Mouse (Mus musculus) heart, embryonic 14.5 days (tissue): Measurements from ENCODE around the gene Dnmbp. TPM values are rescaled to one million over a fixed set of nuclear protein-coding genes. Genes with fewer than 3 reads are reported as not detected.

ENCODE experiments used
- ATAC-seq: fragments of 200-750 bp; cut with Nextera tagmentation; 2 replicates; pipeline ENCODE4 v1.8.0; 2017; ENCODE audit warnings: low read depth, moderate TSS enrichment; ENCODE audit not compliant: insufficient number of reproducible peaks, insufficient read depth, low FRiP score
- H3K27ac ChIP-seq, 2 experiments: fragments of 200-500 bp in 1 of 2; fragments of 300-500 bp in 1 of 2; sonication (generic) in 1 of 2; replicated peaks in 1 of 2; 2 replicates each; pipeline ENCODE4 v1.5.1; 2012 to 2014; ENCODE audit warnings: low read depth in 2 of 2, low read length in 2 of 2, control low read depth in 1 of 2, mild to moderate bottlenecking in 1 of 2, mixed read lengths in 1 of 2; ENCODE audit not compliant: control insufficient read depth in 1 of 2, insufficient read depth in 1 of 2
- H3K27me3 ChIP-seq: fragments of 300-500 bp; sonication (generic); 2 replicates; pipeline ENCODE4 v1.6.1; 2014; ENCODE audit warnings: mild to moderate bottlenecking, low read length, control low read depth; ENCODE audit not compliant: control insufficient read depth, insufficient read depth
- H3K36me3 ChIP-seq: fragments of 300-500 bp; sonication (generic); 2 replicates; pipeline ENCODE4 v1.6.1; 2014; ENCODE audit warnings: mild to moderate bottlenecking, control low read depth, low read length, mixed read lengths; ENCODE audit not compliant: control insufficient read depth, insufficient read depth
- H3K4me1 ChIP-seq, 2 experiments: fragments of 200-500 bp in 1 of 2; fragments of 300-500 bp in 1 of 2; sonication (generic) in 1 of 2; 2 replicates each; pipeline ENCODE4 v1.6.1; 2012 to 2014; ENCODE audit warnings: low read length in 2 of 2, control low read depth in 1 of 2, mixed read lengths in 1 of 2; ENCODE audit not compliant: control insufficient read depth in 2 of 2, insufficient read depth in 2 of 2
- H3K4me2 ChIP-seq: fragments of 300-500 bp; sonication (generic); 2 replicates; pipeline ENCODE4 v1.6.1; 2014; ENCODE audit warnings: mild to moderate bottlenecking, low read length
- H3K4me3 ChIP-seq, 2 experiments: fragments of 200-500 bp in 1 of 2; fragments of 300-500 bp in 1 of 2; sonication (generic) in 1 of 2; 2 replicates each; pipeline ENCODE4 v1.5.1; 2012 to 2014; ENCODE audit warnings: low read length in 2 of 2, mild to moderate bottlenecking in 2 of 2, control low read depth in 1 of 2, low read depth in 1 of 2, moderate library complexity in 1 of 2; ENCODE audit not compliant: control insufficient read depth in 1 of 2, insufficient read depth in 1 of 2
- H3K9ac ChIP-seq: fragments of 300-500 bp; sonication (generic); 2 replicates; pipeline ENCODE4 v1.6.1; 2014; ENCODE audit warnings: mild to moderate bottlenecking, low read length
- H3K9me3 ChIP-seq: fragments of 300-500 bp; sonication (generic); 2 replicates; pipeline ENCODE4 v1.6.1; 2016; ENCODE audit warnings: low read length, control low read depth; ENCODE audit not compliant: control insufficient read depth
- WGBS: fragments of 180-500 bp; shearing (Covaris S2); extraction: QIAGEN DNeasy Blood & Tissue Kit; methylation state at CpG from one replicate; pipeline ENCODE4 v1.1.7; 2014; 5-methylcytosine and 5-hydroxymethylcytosine counted together
- polyA plus RNA-seq: library from polyadenylated mRNA; unstranded; fragments of >200 nt; fragmentation: Nextera tagmentation; extraction: Ambion mirVana; gene quantifications from 2 replicates; pipeline ENCODE4 v1.2.1, GENCODE M21; 2014

Gene Dnmbp
- polyA plus RNA-seq, 1 experiment from 2014 or later, result 9.8 TPM

- Histone ChIP-seq H3K27me3 (no peaks in the 10 kb centered on the region), H3K4me2 (0 out of 2 replicates have a peak overlapping the region, but pooled peaks have one; percentile 1), H3K9me3 (no peaks in the 10 kb centered on the region; the same call in 1 of the 2 replicates), H3K27ac (no peak overlapping the region), H3K9ac (no peak overlapping the region), H3K36me3 (0 out of 2 replicates have a peak, but pooled peaks cover 3% of the 10 kb centered on the region), H3K4me1 (peaks cover 3 to 10% of the 10 kb centered on the region in 2 experiments), H3K4me3 (no peak overlapping the region)
- WGBS, result 54% methylated on average over 13 of the region's 13 CpGs
- no peak for ATAC-seq
Observed at GRCm38 (mm10) chr19:43884668-43885498, 55.1 kb downstream of the Dnmbp start.

GRCm38 (mm10) chr19:43882895-43883573 is 57.0 kb downstream of the Dnmbp start:
- H3K36me3 ChIP-seq, result no peaks in the 10 kb centered on the region
- 31% methylated on average over 18 of the region's 18 CpGs for WGBS
- no peaks in the 10 kb centered on the region for H3K27me3 ChIP-seq
- peak overlapping the region; percentile 12 to 20; a peak in 3 of 4 replicates for H3K27ac ChIP-seq
- H3K4me3 ChIP-seq, result peak overlapping the region in 1 of 2 experiments; percentile 15; a peak in 1 of 4 replicates
- H3K4me1 ChIP-seq, result peaks cover 8 to 21% of the 10 kb centered on the region in 2 experiments
- H3K9ac ChIP-seq, result peak overlapping the region; percentile 57; the same call in 1 of the 2 replicates
- H3K9me3 ChIP-seq, result no peaks in the 10 kb centered on the region; the same call in 1 of the 2 replicates
- peak overlapping the region; percentile 48 for H3K4me2 ChIP-seq
- no peak for ATAC-seq

GRCm38 (mm10) chr19:43881615-43882014 is 58.4 kb downstream of the Dnmbp start:
- 85% methylated on average over 7 of the region's 7 CpGs for WGBS
- H3K27ac ChIP-seq, result no peak overlapping the region
- no peak overlapping the region for H3K9ac ChIP-seq
- no peaks in the 10 kb centered on the region; the same call in 1 of the 2 replicates for H3K9me3 ChIP-seq
- H3K4me3 ChIP-seq, result no peak overlapping the region
- H3K4me2 ChIP-seq, result no peak overlapping the region
- H3K4me1 ChIP-seq, result peaks cover 8 to 23% of the 10 kb centered on the region in 2 experiments
- no peak for ATAC-seq
- no peaks in the 10 kb centered on the region for H3K36me3 ChIP-seq
- no peaks in the 10 kb centered on the region for H3K27me3 ChIP-seq

- H3K27ac ChIP-seq, result no peak overlapping the region
- no peaks in the 10 kb centered on the region for H3K27me3 ChIP-seq
- no peak overlapping the region for H3K4me2 ChIP-seq
- 35% methylated on average over 3 of the region's 3 CpGs for WGBS
- ATAC-seq, result no peak
- peaks cover 8 to 23% of the 10 kb centered on the region in 2 experiments for H3K4me1 ChIP-seq
- no peaks in the 10 kb centered on the region for H3K36me3 ChIP-seq
- H3K9me3 ChIP-seq, result no peaks in the 10 kb centered on the region; the same call in 1 of the 2 replicates
- H3K4me3 ChIP-seq, result no peak overlapping the region
- H3K9ac ChIP-seq, result no peak overlapping the region
Observed at GRCm38 (mm10) chr19:43880420-43880819, 59.6 kb downstream of the Dnmbp start.

- peaks cover 7% of the 10 kb centered on the region for H3K36me3 ChIP-seq
- ATAC-seq, result peak; percentile 84
- H3K9ac ChIP-seq, result peak overlapping the region; percentile 78
- H3K9me3 ChIP-seq, result no peaks in the 10 kb centered on the region; the same call in 1 of the 2 replicates
- 3% methylated on average over 41 of the region's 41 CpGs for WGBS
- H3K4me1 ChIP-seq, result peaks cover 6 to 23% of the 10 kb centered on the region in 2 experiments
- H3K27ac ChIP-seq, result peak overlapping the region; percentile 79 to 82
- no peaks in the 10 kb centered on the region for H3K27me3 ChIP-seq
- H3K4me2 ChIP-seq, result peak overlapping the region; percentile 70
- H3K4me3 ChIP-seq, result peak overlapping the region; percentile 65 to 70
Observed at GRCm38 (mm10) chr19:43879401-43880212, 60.4 kb downstream of the Dnmbp start.

- no peaks in the 10 kb centered on the region for H3K27me3 ChIP-seq
- H3K27ac ChIP-seq, result no peak overlapping the region; a peak in 1 of 4 replicates
- WGBS, result 19% methylated on average over 17 of the region's 17 CpGs
- ATAC-seq, result no peak
- peaks cover 19% of the 10 kb centered on the region for H3K36me3 ChIP-seq
- H3K4me3 ChIP-seq, result peak overlapping the region; percentile 65 to 70
- H3K4me1 ChIP-seq, result peaks cover 6 to 22% of the 10 kb centered on the region in 2 experiments
- peak overlapping the region; percentile 78 for H3K9ac ChIP-seq
- H3K4me2 ChIP-seq, result peak overlapping the region; percentile 70
- no peaks in the 10 kb centered on the region; the same call in 1 of the 2 replicates for H3K9me3 ChIP-seq
Observed at GRCm38 (mm10) chr19:43878111-43879092, 61.6 kb downstream of the Dnmbp start.
